Mouse (Mus musculus) adrenal gland, adult (tissue): ENCODE measurements around the gene Nudt8.
A peak's percentile ranks its signal among the peaks of the same experiment; 100 is the strongest.
"Not testable (repeated sequence)": the region's sequence is repeated elsewhere in the genome, so short reads cannot be mapped to it uniquely, and the experiment has no call there.

Experiments
- DNase-seq, 2 experiments: peaks; one replicate each; pipeline ENCODE4 v3.0.0; 2022 to 2023; ENCODE audit warnings: low spot score in 1 of 2; ENCODE audit not compliant: inconsistent age in 2 of 2

The Nudt8 gene

GRCm38 (mm10) chr19:4012432-4013022, 12.1 kb downstream of the Nudt8 start, which contains the start of gene Ndufv1:
Ndufv1 (minus strand) TSS chr19:4012806.
- peak; percentile 98 to 99 for DNase-seq

DNA sequence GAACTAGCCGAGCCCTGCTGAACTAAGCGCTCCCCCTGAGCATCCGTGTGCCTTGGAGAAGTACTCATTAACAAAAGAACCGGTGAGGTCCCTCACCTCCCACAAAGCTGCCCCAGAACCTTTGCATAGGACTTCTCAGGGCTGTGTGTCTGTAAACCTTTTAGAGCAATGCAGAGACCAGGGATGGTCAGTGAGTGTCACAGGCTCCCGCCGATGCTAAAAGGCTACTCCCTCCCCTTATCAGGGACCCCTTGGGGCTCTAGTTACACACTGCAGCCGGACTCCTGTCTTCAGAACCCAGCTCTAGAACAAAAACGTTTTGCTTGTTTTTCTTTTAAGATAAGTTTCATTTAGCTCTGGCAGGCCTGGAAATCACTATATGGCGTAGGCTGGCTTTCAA, 12.7 kb downstream of the Nudt8 start:
- DNase-seq: no peak

DNA sequence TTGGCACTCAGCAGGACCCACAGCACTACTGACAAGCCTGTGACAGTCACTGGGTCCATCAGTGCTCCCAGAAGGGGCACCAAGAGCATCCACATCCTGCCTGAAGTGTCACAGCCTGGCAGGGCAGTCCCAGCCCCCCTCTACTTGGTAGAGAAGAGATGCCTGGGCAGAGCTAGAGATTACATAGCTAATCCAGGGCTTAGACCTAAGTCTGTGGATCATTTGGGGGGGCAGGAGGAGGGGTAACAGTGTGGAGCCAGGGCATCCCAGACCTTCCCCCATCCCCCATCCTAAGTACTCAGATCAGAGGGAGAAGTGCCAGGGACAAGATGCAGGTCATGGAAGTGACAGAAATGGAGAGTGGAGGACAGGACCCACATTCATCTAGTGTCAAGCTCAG, 14.4 kb downstream of the Nudt8 start:
- peak in 1 of 2 experiments; percentile 9 for DNase-seq

GRCm38 (mm10) chr19:4015635-4016034, 15.3 kb downstream of the Nudt8 start:
- DNase-seq: no peak

- no peak for DNase-seq
These were observed 17.7 kb downstream of the Nudt8 start for GRCm38 (mm10) chr19:4017921-4018587.

GRCm38 (mm10) chr19:4018743-4019583, 18.6 kb downstream of the Nudt8 start:
- peak; percentile 86 to 95 for DNase-seq

DNA sequence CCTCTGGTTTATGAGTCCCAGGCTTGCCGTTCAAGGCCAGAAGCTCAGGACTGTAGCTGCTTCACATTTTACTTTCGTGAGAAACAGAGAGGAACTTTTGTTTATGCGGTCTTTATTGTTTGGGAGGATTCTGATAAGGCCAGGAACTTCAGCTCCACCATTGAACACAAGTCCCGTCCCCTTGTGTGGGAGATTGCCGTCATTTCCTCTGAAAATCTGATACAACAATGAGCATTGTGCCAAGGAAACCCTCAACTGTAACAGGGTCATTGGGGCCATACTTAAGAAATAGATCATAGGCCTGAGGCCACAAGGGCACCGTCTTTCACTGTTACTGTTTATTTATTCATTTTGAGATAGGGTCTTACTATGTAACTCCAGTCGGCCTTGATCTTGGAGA, 22.8 kb downstream of the Nudt8 start:
- no peak for DNase-seq

- no peak for DNase-seq
These were observed 27.2 kb downstream of the Nudt8 start for GRCm38 (mm10) chr19:4027576-4027975.

GRCm38 (mm10) chr19:4032668-4033067, 32.3 kb downstream of the Nudt8 start:
- no peak for DNase-seq

GRCm38 (mm10) chr19:4033298-4033697, 32.9 kb downstream of the Nudt8 start:
- DNase-seq: no peak

DNA sequence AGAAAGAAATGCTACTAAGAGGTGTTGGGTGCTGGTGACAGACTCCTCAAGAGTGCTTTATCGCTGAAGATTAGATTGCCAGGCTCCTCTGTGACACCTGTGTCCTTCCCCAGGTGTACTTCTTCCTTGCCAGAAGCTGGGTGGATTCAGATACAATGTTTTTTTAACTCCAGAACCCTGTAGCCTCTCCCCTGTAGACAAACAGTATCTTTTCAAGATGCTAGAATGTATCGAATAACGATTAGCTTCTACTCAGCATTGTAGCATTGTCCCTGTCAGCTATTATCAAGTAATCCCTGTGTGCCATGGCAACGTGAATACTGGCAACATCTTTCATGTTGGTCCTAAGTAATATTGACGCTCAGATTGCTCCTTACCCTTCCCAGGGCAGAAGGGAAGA, 33.4 kb downstream of the Nudt8 start:
- DNase-seq: no peak

DNA sequence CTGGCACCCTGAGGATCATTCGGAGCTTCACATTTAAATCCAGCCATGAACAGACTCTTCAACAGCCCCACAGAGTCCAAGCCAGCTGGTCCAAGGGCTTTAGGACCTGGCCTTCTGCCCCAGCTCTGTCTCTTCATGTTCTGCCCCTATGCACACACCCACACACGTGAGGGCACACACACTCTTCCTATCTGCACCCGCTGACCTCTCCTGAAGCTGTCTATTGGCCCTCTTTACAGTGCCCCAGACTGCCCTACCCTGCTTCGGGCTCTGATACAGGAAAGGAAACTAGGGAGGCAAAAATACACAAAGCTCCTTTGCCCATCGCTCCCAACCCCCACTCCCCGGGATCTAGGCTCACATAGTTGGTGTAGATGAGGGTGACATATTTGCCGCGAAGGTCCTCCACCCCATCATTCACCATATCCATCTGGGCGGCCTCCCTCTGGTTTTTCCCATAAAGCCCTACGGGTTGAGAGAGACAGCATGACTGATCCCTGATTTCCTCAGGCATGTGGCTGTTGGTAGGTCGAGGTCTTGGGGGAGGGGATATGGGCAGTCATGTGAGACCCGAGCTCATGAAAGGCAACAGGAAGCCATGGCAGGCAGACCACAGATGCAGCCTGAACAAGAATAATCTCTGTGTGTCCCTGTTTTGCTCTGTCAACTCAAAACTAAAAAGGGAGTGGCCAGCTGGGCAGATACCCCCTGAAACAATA, 36.1 kb downstream of the Nudt8 start:
- DNase-seq: no peak

DNA sequence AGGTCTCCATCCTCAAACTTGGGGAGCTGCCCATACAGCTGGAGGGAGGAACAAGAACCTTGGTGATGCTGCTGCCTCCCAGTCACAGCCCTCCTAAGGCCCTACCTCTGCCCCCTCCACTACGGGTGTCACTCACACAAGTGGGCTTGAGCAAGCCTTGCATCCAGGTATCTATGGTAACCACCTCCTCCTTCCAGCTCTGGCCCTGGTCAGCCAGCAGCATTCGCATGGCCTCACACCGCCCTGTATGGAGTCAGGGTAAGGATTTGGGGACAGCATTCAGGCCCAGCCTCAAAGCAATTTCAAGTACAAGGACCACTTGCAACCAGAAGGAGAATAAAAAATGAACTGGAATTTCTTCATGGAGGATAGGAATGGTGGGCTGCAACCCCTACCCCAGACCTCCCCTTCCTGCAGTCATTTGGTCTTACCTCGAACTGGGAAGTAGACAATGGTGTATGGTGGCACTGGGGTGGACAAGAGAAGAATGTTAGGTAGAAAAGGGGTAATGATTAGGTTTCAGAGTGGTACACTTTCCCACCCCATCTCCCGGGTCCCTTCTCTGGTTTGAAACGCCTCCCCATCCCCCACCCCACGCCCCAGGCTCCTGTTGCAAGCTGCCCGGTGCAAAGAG, 36.9 kb downstream of the Nudt8 start:
- not testable (repeated sequence) for DNase-seq

DNA sequence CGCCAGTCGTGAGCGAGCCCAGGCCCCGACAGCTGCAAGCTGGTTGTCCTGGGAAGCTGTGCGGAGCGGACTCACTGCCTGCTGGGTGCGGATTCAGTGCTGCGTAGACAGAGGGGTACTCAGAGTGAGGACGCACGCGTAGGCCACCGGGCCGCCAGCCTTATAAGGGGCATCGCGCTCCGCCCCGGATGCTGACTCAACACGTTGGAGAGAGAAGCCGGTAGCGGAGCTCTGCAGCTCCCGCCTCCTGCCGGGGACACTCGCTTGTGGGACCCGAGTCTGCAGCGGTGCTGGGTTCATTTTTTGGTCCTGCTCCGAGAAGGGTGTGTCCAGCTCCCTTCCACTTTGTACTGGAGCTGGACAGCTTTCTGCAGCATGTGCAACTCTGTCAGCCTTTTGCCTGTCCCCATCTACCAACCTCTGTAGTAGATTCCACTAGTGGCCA, 37.4 kb downstream of the Nudt8 start, which contains the start of gene Gstp1:
Gene Gstp1, minus strand, starts transcription at position 198 of the 445 bp plus-strand sequence.
- peak; percentile 91 to 96 for DNase-seq

DNA sequence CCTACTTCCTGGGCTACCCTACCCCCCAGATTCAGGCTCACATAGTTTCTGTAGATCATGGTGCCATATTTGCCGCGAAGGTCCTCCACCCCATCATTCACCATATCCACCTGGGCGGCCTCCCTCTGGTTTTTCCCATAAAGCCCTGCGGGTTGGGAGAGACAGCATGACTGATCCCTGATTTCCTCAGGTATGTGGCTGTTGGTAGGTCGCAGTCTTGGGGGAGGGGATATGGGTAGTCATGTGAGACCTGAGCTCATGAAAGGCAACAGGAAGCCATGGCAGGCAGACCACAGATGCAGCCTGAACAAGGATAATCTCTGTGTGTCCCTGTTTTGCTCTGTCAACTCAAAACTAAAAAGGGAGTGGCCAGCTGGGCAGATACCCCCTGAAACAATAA, 40.6 kb downstream of the Nudt8 start:
- not testable (repeated sequence) for DNase-seq

GRCm38 (mm10) chr19:4041500-4041899, 41.1 kb downstream of the Nudt8 start:
- not testable (repeated sequence) for DNase-seq

- DNase-seq: peak in 1 of 2 experiments; percentile 50
These were observed 41.7 kb downstream of the Nudt8 start for GRCm38 (mm10) chr19:4042124-4042523.

- not testable (repeated sequence) for DNase-seq
These were observed 43.7 kb downstream of the Nudt8 start for GRCm38 (mm10) chr19:4044109-4044508.

GRCm38 (mm10) chr19:4045966-4046865, 45.8 kb downstream of the Nudt8 start, which contains the start of gene Gstp2:
Gstp2 (minus strand) TSS chr19:4046023.
- DNase-seq: peak; percentile 83 to 94
